Mouse (Mus musculus) adrenal gland, postnatal 36 days (tissue): ENCODE measurements at regions not wholly inside any gene's neighbourhood (a gene's known extent, or its start where the extent isn't known, plus 50 kb on each side); places are given as distances from the start of the nearest gene placed in this dataset.

ENCODE experiments used
- DNase-seq, 2 experiments: peaks; one replicate each; pipeline ENCODE4 v3.0.0; 2021; ENCODE audit warnings: mixed read lengths in 1 of 2

DNA sequence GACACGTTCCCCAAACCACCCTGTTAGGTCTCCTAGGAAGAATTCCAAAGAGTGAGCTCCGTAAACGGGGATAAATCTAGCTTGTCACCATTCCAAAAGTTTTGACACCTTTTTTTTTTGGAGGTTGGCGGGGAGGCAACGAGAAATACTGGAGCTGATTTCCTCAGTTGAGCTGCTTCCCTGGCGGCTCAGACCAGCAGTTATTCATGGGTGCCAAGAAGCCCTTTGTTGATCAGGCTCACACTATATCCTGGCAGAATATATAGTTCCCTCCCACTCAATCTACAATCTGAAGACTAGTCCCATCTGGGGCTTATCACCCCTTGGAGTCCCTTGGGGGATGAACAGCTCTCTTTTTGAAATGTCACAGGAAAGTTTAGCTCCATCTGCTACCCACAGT lies 77.5 kb upstream of the Tiam2 start:
- no peak for DNase-seq

DNA sequence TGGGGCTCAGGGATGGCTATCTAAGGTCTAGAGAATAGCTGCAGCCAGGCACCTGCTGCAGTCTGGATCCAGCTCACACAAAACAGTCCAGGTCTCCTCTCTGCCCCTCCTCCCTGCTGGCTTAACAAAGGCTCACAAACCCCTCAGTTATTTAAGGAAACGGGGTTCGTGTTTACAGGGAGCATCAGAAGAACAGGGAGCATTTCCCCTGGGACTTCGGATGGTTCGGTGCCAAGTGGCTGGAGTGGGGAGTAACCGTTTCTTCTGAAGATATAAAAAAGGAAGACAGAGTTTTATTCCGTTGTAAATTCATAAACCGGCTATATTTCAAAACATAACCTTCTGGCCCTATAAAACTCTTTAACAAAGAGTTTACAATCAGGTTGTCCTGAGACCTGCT lies 77.1 kb upstream of the Tiam2 start:
- no peak for DNase-seq

DNA sequence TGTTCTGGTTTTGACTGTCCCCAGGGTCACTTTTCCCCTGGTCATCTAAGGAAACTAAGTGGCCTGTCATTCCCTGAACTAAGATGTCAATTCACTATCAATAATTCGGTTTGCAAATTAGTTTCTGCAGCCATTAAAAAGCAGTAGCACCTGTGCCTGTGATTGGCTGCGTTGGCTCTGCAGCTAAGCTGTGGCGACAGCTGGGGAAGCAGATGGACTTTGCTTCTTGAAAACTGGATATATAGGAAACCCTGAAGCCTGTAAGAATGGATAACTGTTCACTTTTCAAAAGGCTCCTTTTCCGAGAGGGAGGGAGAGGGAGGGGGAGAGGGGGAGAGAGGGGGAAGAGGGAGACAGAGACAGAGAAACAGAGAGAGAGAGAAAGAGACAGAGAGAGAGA lies 75.2 kb upstream of the Tiam2 start:
- DNase-seq, result no peak

DNA sequence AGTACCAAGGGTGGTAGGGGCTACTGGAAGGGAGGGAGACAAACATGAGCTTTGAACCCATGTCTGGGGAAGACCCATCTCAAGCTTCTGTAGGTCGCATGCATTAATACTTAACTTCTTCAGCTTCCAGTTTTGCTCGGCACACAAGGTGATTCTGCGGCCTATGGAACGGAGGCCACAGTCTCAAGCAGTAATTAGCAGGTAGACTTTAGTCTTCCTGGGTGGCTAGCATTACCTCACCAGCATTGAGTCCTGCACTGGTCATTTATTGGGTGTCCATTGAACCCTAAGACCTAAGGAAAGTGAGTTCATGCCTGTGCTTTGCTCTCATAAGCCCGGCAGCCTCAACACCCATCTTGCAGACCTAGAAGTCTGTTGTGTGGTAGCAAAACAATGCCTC lies 74.4 kb upstream of the Tiam2 start:
- no peak for DNase-seq

DNA sequence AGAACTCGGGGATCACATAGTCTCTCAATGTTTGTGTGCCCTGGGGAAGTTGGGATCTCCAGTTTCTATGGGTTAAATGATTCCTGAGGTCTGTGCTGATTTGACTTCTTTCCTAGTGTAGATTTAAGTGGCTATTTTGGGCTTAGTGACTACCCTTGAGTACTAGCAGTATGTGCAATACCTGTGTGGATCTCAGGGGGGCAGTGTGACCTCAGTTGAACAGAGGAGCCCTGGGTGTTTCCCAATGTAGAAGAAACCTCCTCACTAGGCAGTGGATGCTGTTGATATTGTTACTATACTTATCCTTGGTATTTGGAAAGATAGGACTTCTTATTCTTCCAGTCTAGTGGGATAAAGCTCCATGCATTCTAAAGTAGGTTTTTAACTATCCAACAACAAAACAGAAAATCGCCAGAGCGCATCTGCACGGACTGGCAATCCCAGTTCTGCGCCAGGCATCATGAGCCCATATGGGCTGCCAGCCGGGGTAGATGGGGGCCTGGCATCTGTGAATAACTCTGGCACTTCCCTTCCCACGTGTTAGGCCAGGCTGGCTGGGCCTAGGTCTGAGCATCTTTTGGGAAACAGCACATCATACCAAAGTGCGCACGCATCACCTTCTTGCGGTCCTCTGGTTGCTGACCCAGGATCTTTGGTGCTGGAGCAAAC lies 72.7 kb upstream of the Tiam2 start:
- peak; percentile 44 to 59 for DNase-seq

DNA sequence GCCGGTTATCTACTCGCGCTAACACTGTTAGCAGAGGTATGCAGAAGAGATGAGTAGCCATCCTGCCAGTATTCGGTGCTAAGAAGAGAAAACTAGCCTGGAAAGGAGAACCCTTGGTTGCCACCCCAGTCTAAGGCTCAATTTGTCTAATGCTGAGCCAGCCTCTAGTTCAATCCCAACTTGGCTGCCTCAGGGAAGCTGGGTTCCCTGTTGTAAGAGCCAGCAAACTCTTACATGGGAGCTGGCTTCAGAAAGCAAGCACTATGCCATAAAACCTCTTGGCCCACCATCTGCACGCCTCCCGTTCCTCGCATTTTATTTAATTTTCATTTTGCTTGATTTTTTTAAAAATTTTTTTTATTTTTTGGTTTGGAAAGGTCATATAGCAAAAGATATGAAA lies 69.6 kb upstream of the Tiam2 start:
- no peak for DNase-seq

DNA sequence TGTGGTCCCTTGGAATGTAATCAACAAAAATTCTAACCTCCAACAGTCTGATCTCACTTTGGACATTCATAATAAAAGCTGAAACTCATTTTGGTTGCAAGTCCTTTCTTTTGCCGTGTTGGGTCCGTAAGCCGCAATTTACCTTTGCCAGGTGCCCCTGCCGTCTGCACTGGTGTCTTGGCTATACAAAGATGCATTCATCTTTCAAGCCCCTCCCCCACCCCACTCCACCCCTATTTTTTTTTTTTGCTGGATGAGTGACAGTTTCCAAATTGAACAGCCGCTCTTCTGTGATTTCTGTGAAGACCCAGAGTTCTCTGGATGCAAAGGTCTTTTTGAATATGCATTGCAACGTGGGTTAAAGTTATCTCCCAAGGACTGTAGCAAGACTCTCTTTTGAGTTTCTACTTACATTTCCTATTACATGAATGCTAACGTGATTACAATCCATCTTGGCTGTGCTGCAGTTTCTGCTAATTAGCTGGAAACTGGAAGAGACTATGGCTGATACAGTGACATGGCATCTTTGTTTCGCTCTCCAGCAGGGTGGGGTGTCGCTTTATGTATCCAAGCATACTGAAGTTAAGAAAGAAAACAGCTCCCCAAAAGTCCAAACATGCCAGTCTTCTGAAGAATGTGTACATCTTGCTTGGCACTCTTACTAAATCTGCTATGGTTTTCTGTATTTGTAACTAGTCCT lies 67.4 kb upstream of the Tiam2 start:
- DNase-seq, result no peak

DNA sequence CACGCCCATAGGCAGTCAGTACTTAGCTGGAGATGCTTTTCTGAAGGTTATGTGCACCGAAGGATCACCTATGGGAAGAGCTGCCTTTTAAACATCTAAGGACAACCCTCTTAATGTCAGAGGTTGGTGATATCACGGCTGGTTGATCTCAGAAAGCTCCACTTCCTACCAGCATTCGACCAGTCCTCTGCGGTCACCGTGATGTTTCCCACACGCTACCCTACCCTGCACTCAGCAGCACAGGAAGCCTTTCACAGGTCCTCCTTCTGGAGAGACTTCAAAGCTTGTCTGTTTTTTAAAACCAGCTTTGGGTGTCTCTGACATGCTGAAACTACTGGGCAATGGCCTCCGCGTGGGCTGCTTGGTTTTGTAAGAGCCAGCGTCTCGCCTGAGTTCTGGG lies 65.6 kb upstream of the Tiam2 start:
- DNase-seq, result no peak

DNA sequence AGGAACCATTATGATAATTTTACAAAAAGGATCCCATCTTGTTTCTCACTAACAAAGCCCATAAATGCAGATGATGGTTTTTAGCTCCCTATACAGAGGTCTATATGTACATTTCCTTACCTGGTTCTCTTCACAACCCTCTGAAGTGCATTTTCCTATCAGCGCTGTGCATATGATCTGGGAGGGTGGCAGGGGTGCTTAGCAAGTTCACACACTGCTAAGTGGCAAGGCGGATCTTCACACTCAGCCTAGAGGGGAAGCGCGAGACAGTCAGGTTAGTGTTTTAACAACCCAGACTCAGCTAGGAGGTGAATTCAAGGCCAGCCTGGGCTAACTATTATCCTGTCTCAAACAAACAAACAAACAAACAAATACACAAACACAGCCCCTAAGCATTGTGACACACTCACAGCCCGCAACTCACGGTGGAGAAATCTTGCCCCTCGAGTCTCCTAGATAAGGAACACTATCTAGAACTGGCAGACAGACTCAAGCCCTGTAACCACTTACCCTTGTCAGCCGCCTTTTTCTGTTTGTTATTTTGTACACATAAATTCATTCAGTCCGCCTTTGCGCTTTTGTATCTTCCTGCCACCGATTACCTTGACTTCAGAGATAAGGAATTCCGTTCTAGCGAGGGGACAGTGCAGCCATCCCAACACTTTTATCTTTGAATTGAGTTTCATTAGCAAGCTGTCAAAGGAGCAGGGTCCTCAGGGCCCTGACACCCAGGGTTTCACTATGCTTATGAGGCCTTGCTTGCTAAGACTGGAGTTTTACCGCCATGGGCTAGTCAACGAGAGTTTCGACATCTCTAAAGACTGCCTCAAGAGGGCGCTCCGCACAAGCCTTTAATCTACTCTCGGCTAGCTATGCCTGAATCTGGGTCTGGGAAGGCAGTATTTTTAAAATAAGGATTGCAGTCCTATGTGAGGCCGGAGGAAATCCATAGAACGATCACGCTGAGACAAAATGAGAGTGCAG lies 53.0 kb upstream of the Tiam2 start:
- DNase-seq, result peak; percentile 87 to 90

DNA sequence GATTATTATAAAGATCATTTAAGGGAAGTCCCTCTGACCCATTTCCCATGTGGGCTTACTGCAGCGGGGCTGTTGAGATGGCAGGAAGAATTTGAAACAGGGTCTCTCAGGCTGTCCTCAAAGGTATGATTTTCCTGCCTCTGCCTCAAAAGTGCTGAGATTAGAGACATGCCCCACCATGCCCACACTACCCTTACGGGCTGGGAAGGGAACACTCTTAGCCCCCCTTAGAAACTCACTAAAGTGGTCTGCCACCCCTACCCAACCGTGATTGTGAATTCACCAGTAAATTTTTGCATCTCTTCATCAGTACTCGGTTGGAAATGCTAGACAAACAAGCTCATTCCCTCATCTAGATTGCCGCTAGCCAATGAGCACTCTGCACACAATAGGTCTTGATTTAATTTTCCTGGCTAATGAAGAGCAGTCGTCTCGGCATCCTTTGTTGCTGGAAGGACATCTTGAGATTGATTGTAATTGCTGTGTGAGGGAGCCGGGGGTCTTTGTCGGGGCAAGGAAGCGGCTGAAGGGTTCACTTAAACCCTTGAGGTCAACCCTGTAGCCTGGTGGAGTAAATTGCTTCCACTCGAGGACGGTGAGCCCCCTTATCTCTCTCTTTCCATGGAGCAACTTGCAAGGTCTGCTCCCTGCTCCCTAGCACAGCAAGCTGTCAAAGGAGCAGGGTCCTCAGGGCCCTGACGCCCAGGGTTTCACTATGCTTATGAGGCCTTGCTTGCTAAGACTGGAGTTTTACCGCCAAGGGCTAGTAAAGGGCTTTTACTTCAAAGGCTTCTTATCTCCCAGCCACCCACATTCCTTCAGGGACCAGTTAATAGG lies 51.7 kb upstream of the Tiam2 start:
- DNase-seq, result no peak
